Mouse (Mus musculus) lung, postnatal 0 days (tissue): ENCODE data around the gene Apba1.

Experiments used
- CTCF ChIP-seq: IDR thresholded peaks from 2 replicates; pipeline ENCODE4 v1.5.1; 2016; ENCODE audit warnings: antibody characterized with exemption, mild to moderate bottlenecking
- EP300 ChIP-seq: IDR thresholded peaks from 2 replicates; pipeline ENCODE4 v1.6.1; 2016; ENCODE audit warnings: antibody characterized with exemption, mild to moderate bottlenecking, control low read depth

- TF ChIP-seq CTCF: no peak
- TF ChIP-seq EP300: no peak
Observed at GRCm38 (mm10) chr19:23822497-23822896, 63.8 kb downstream of the Apba1 start.
